Mouse (Mus musculus) testis, adult 2 months (tissue): Measurements from ENCODE around the gene Cobll1.

Experiments used
- CTCF ChIP-seq: fragments of 200-500 bp; IDR thresholded peaks from 2 replicates; pipeline ENCODE4 v1.5.1; 2012; ENCODE audit warnings: low read depth, mild to moderate bottlenecking, inconsistent platforms, low read length, moderate library complexity; ENCODE audit not compliant: control insufficient read depth, insufficient read depth, insufficient replicate concordance
- POLR2A ChIP-seq: fragments of 200-500 bp; IDR thresholded peaks from 2 replicates; pipeline ENCODE4 v1.6.1; 2012; ENCODE audit warnings: low read depth, mild to moderate bottlenecking, inconsistent platforms, low read length, moderate library complexity; ENCODE audit not compliant: control insufficient read depth

GRCm38 (mm10) chr2:65175645-65176044 lies 63.6 kb downstream of the Cobll1 start:
- TF ChIP-seq POLR2A (no peak), CTCF (no peak)
